Mouse (Mus musculus) cerebellum, postnatal 10 days (tissue): ENCODE results near the gene Sema4d.
A peak's percentile ranks its signal among the peaks of the same experiment; 100 is the strongest.
"Not testable (repeated sequence)": the region's sequence is repeated elsewhere in the genome, so short reads cannot be mapped to it uniquely, and the experiment has no call there.

ENCODE experiments used
- DNase-seq, 2 experiments: peaks; one replicate each; pipeline ENCODE4 v3.0.0; 2021; ENCODE audit warnings: mixed read lengths in 2 of 2

Sema4d gene

DNA sequence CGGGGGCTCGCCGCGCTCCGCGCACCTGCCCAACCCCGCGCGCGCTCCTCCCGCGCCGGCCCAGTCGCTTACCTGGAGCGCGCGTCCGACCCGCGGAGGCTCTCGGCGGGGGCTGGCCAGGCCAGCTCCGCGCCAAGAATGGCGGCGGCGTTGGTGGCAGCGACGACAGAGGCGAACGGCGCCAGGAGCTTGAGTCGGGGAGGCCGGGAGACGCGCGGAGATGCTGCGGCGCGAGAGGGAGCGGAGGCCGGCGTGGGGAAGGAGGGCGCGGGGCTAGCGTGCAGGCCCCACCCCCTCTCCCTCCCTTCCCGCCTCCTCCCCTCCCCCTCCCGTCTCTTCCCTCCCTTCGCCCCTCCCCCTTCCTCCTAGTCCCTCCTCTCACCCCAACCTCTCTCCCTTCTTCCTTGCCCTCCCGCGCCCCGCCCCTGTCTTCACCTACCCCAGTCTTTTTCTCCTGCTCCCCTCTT is at the start of gene Sema4d:
Sema4d (minus strand) TSS at position 323 of the 467 bp plus-strand sequence.
- DNase-seq: peak; percentile 94

DNA sequence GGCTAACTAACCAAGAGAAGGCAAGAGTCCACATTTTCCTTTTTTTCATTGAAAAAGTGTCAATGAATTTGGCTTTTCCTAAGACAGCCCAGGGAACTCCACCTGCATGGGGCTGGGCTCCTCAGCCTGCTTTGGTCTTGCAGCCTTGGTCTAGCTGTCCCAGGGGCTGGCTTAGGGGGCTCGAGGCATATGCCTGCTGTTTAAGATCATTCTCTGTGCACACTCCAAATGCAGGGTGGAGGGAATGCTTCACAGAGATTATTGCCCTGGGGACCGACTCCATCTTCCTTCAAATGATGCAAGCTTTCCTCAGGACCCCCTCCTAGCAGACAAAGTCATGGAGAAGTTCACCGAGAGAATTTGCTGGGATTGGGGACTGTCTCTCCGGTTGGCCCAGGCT is 49.8 kb upstream of the Sema4d start:
- DNase-seq: no peak

DNA sequence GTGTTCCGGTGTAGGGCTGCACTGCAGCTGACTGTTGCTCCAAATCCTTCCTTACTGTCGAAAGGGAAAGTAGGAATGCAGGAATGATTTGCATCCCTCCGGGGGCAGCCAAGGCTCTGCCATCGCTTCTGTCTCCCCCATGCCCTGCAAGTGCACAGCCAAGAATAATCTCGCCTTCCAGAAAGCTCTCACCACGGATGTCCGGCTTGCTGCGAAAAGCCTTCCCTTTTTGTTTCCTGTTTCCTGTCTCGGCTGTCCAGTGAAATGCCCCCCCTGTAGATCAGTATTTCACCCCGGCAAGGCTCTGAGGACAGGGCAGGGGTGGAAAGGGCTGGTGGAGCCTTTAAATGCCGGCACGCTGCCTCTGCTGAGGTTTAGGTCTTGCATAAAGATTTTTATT is 49.2 kb upstream of the Sema4d start:
- DNase-seq: peak in 1 of 2 experiments; percentile 22

DNA sequence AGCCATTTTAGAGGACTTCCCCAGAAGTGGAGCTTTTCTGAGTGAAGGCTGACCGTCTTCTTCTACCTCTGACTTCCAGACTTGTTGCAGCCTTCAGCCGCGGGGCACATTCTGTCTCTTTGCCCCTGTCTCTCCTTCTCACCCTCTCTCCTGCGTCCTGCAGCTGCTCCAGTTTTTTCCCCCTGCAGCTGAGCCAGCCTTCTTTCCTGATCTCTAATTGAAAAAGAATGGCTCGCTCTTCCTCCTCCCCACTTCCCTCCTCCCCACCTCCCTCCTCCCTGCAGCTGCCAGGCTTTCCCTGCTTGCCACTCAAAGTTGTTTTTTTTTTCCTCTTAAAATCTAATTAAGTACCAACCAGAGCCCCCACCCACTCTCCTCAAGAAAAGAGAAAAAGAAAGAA is 48.6 kb upstream of the Sema4d start:
- no peak for DNase-seq

DNA sequence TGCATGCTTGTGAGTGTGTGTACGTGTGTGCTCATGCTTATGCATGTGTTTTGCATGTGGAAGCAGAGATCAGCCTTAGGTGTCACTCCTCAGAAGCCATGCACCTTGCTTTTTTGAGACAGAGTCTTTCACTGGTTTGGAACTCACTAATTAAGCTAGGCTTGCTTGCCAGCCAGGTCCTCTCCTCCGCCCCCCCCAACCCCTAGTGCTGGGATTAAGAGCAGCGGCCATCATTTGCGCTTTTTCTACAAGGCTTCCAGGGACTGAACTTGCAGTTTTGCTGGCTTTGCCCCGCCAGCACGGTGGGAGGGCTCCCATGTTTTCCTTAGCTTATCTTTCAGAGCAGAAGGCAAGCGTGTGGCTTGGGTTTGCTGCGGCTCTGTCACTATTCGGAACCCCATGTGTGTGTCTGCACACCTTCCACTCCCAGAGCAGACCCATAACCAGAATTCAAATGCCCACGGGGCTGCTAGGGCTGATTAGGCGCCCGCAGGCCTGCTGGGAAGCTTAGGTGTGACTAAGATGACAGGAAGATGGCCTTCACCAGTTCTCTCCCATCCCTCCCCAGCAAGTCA is 48.1 kb upstream of the Sema4d start:
- DNase-seq: peak in 1 of 2 experiments; percentile 25

DNA sequence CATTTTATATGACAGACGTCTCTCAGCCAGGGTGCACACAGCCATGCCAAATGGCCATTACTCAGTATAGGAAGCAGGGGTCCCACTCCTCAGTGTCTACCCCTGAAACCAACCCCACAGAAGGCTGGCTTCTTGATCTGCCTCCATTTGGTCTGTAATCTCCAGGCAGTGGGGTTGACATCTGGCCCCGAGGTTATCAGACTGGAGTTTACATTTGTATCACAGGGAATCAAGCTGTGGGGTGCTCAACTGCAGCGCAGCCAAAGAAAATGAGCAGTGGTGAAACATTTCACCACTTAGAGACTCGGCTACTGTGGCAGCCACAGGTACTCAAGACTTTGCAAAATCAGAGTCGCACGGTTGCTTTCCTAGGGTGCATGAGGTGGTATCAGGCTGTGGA is 47.2 kb upstream of the Sema4d start:
- DNase-seq: no peak

- DNase-seq: peak; percentile 69 to 83
Measured at GRCm38 (mm10) chr13:51839250-51840026, 45.9 kb upstream of the Sema4d start.

DNA sequence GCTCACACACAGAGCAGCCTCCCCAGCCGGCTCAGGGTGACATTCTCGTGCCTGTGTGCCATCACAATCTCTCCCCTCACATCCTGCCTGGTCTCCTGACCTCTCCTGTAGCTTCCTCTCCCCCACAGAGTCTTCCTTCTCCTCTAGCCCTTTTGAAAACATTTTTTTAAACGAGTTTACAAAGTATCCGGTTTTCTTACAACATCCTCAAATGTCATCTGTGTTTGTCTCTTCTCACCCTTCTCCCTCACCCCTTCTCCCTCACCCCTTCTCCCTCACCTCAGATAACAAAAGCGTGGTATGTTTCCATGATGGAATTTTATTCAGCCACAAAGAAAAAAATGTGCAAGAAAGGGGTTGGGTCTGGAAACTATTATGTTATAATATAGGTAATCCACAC is 43.9 kb upstream of the Sema4d start:
- no peak for DNase-seq

DNA sequence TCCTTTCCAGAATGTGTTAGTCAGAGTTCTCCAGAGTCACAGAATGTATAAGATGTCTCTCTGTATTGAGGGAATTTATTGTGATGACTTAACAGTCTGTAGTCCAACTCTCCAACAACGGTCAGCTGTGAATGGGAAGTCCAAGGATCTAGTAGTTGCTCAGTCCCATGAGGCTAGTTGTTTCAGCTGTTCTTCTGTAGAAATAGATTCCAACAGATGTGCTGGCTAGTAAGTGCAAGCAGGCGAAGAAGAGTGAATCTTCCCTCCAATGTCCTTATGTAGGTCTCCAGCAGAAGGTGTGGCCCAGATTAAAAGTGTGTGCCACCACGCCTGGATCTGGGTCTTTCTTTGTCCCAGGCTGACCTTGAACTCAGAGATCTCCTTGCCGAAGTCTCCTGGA is 41.7 kb upstream of the Sema4d start:
- DNase-seq: not testable (repeated sequence)

DNA sequence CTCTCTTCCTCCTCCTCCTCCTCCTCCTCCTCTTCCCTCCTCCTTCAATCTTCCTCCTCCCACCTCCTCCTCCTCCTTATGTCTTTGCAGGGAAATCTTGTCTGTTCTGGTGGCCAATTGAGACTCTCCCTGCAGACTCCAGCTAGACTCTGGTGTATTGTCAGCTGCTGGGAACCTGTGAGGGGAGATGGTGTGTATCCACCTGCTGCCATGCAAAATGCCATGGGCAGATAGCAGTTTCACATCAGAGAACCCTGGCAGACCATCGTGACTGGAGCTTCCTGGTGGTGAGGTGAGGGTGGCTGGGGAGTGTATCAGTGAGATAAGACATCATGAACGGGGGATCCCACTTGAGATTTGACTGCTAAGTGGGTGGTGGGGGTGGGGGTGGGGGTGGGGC is 41.0 kb upstream of the Sema4d start:
- DNase-seq: no peak

DNA sequence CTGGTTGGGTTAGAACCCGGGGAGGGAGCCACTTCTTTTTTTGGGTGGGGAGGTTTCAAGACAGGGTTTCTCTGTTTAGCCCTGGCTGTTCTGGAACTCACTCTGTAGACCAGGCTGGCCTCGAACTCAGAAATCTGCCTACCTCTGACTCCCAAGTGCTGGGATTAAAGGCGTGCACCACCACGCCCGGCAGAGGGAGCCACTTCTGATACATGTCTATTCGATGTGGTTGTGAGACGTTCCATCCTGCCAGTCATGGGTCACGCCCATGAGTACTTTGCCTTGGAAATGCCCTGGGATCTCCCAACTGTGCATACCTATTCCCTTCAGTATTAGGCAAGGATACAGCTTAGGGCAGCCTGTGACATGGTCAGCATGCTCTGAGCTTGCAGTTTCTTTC is 40.5 kb upstream of the Sema4d start:
- DNase-seq: peak; percentile 66 to 71

- peak; percentile 88 to 94 for DNase-seq
Measured at GRCm38 (mm10) chr13:51833611-51834010, 40.1 kb upstream of the Sema4d start.

- DNase-seq: peak; percentile 45 to 51
Measured at GRCm38 (mm10) chr13:51832491-51832890, 38.9 kb upstream of the Sema4d start.

- DNase-seq: peak; percentile 65 to 74
Measured at GRCm38 (mm10) chr13:51830744-51831450, 37.4 kb upstream of the Sema4d start.

DNA sequence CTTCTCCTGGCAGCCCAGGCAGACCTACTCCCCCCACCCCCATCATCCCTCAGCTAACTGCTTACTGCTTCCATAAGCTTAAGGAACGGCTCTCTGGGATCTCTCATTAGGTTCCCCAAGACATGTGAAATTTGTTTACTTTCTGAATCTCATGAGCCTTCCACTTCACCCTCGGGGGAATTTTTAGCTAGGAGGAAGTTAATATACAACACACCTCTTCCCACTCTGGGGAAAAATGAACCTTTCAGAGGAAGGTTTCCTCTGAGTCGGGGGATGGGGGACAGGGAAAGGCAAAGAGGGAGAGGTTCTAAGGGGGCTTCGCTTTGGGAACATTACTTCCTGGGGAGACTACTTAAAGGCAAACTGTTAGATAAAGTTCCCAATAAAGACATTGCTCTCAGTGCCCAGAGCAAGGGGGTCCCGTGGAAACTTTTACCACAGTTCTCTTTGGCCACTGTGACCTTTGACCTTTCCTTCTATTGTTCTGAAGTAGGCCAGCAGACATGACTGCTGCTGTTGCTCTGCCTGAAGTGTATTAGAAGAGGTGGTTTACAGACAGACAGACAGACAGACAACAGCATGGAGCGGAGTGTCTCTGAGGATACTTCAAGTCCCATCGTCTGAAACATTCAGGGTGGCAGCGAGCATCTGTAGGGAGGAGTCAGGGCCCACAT is 30.4 kb upstream of the Sema4d start:
- no peak for DNase-seq

DNA sequence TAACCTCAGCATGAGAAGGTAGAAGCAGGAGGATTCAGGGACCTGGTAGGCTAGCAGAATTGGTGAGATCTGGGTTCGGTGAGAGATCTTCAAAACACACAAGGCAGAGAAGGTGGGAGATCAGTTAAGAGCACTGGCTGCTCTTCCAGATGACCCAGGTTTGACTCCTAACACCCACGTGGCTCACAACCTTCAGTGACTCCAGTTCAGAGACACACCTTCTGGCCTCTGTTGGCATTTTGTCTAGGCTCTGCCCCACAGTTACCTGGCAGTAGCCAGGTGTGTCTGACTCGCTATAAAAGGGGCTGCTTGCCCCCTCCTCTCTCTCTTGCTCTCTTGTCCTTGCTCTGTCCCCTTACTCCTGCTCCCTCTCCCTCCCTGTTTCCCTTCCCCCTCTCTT is 28.4 kb upstream of the Sema4d start:
- DNase-seq: no peak

- no peak for DNase-seq
Measured at GRCm38 (mm10) chr13:51819351-51819750, 25.8 kb upstream of the Sema4d start.

DNA sequence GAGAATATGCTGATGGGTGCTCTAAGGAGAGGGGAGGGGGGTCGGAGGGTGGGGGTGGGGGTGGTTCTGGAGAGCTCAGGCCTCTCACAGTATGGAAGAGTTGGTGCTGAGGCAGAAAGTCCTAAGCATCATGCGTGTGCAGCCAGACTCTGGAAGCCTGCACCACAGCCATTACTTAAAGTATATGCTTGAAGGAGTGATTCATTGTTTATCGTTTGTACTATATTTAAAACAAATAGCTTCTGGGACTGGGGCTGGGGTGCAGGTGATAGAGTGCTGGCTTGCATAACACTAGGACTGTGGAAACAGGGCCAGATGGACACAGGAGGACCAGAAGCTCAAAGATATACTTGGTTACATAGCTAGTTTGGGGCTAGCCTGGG is 25.4 kb upstream of the Sema4d start:
- DNase-seq: no peak

DNA sequence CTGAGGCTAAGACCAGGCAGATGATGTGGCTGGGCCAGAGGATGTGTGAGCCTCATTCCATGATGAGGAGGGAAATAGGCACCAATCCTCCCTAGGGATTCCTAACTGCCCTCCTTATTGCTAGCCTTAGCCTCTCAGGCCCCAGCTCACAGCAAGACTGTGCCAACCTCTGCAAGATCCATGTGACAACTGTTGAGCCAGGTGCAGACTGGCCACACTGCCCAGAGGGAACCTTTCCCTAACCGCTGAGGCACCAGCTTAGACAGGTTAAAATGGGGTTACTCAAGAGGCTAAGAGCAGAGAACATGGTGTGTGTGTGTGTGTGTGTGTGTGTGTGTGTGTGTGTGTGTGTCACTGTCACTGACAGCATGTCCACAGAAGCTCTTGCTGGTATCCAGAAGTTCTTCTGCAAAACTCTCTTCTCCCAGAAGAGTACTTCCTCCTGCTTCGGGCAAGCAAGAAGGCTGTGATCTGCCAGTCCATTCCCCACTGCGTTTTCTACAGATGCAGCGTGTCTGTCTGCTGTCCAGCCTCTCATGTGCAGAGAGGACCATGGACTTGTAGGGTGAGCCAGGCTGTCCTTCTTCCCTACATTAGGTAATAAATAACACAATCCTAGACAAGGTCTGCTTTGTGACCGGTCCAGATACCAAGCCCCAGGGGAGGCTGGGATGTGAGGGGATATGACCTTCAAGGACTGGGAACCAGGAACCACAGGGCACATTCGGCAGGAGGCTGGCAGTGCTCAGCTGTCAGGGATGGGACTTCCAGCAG is 24.8 kb upstream of the Sema4d start:
- DNase-seq: no peak

DNA sequence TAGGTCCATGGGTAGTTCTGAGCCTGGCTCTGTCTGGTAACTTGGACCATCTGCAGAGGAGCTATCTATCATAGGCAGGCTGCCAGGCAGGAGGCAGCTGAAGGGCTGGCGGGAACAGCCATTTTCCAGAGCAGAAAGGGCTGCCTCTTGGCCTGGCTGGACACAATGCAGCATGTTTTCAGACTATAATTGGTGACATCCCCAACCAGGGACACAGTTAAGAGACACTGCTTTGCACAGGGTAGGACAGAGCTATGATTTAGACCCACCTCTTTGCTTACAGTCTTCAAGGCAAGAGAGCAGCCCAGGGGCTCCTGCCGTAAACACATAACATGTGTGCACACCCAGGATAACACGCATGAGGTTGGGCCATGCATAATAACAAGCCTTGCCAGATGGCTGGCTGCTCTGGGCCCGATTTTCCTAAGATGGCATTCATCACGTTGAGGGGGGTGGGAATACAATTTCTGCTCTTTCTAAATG is 23.1 kb upstream of the Sema4d start:
- peak; percentile 88 to 90 for DNase-seq

- DNase-seq: peak; percentile 44 to 56
Measured at GRCm38 (mm10) chr13:51815865-51816504, 22.4 kb upstream of the Sema4d start.

- no peak for DNase-seq
Measured at GRCm38 (mm10) chr13:51814646-51815045, 21.1 kb upstream of the Sema4d start.
